Mouse (Mus musculus) embryonic facial prominence, embryonic 14.5 days (tissue): ENCODE results near the gene Krtap6-2. TPM values are rescaled to one million over a fixed set of nuclear protein-coding genes. Genes with fewer than 3 reads are reported as not detected.

Source experiments
- polyA plus RNA-seq: library from polyadenylated mRNA; unstranded; fragments of >200 nt; fragmentation: Nextera tagmentation; extraction: Ambion mirVana; gene quantifications from 2 replicates; pipeline ENCODE4 v1.2.1, GENCODE M21; 2014

The Krtap6-2 gene
- polyA plus RNA-seq, 1 experiment from 2014 or later = not detected

Other genes starting within 250 kb of the Krtap6-2 start
- not detected in 2 replicates for gene 1110057P08Rik, start 245.4 kb downstream of the Krtap6-2 start, polyA plus RNA-seq
- not detected in 2 replicates for gene Krtap20-2, start 214.2 kb downstream of the Krtap6-2 start, polyA plus RNA-seq
- gene Krtap21-1, start 16.2 kb downstream of the Krtap6-2 start, polyA plus RNA-seq = not detected in 2 replicates
- gene Krtap8-1, start 67.8 kb upstream of the Krtap6-2 start, polyA plus RNA-seq = 0.86 TPM in 1 of 2 replicates, not detected in the other
- 0.29 TPM in 1 of 2 replicates, not detected in the other for gene Krtap7-1, start 88.2 kb upstream of the Krtap6-2 start, polyA plus RNA-seq
- gene Krtap11-1, start 151.1 kb upstream of the Krtap6-2 start, polyA plus RNA-seq = 0.28 TPM in 1 of 2 replicates, not detected in the other